Mouse (Mus musculus) left cerebral cortex, postnatal 36 days (tissue): ENCODE data around the gene Grik5. TPM values are rescaled to one million over a fixed set of nuclear protein-coding genes. Genes with fewer than 3 reads are reported as not detected.

Experiments
- DNase-seq, 2 experiments: peaks; one replicate each; pipeline ENCODE4 v3.0.0; 2021 to 2022; ENCODE audit warnings: low spot score in 2 of 2, mixed read lengths in 1 of 2
- intact Hi-C: fragments of 180-260 bp; cut with DNase I; formaldehyde crosslinking; loops from one replicate; pipeline ENCODE4 v1.15.1; 2025
- total RNA-seq, 2 experiments: library from RNA; stranded (reverse); gene quantifications; 2 replicates each; pipeline ENCODE4 v1.2.3; 2021

The Grik5 gene
- total RNA-seq, 2 experiments from 2014 or later: 225 to 248 TPM

GRCm38 (mm10) chr7:25005421-25006065 lies 66.6 kb downstream of the Grik5 start, which contains the start of gene Atp1a3:
Atp1a3 (minus strand) TSS chr7:25005958.
- intact Hi-C loops: no loop called here
- DNase-seq: peak; percentile 83 to 88

- intact Hi-C loops: no loop called here
- DNase-seq: no peak
These were observed 67.3 kb downstream of the Grik5 start for GRCm38 (mm10) chr7:25004806-25005205.

- intact Hi-C loops: no loop called here
- DNase-seq: no peak
These were observed 68.2 kb downstream of the Grik5 start for GRCm38 (mm10) chr7:25003820-25004388.

- intact Hi-C loops: no loop called here
These were observed 68.9 kb downstream of the Grik5 start for GRCm38 (mm10) chr7:25003291-25003690.

GRCm38 (mm10) chr7:25000711-25001110 lies 71.4 kb downstream of the Grik5 start:
- no peak for DNase-seq
- intact Hi-C loops: no loop called here

More at GRCm38 (mm10) chr7:25003291-25003690, 68.9 kb downstream of the Grik5 start:
- DNase-seq: no peak

- no peak for DNase-seq
- intact Hi-C loops: no loop called here
These were observed 71.9 kb downstream of the Grik5 start for GRCm38 (mm10) chr7:25000211-25000610.

GRCm38 (mm10) chr7:24993081-24993480 lies 79.1 kb downstream of the Grik5 start:
- no peak for DNase-seq
- intact Hi-C loops: no loop called here

GRCm38 (mm10) chr7:24990478-24990877 lies 81.7 kb downstream of the Grik5 start:
- DNase-seq: no peak
- intact Hi-C loops: no loop called here

- no peak for DNase-seq
- intact Hi-C loops: no loop called here
These were observed 84.2 kb downstream of the Grik5 start for GRCm38 (mm10) chr7:24987941-24988340.

- intact Hi-C loops: no loop called here
- DNase-seq: no peak
These were observed 86.3 kb downstream of the Grik5 start for GRCm38 (mm10) chr7:24985799-24986198.

- intact Hi-C loops: no loop called here
- DNase-seq: no peak
These were observed 87.8 kb downstream of the Grik5 start for GRCm38 (mm10) chr7:24984307-24984706.

GRCm38 (mm10) chr7:24983396-24983795 lies 88.8 kb downstream of the Grik5 start:
- DNase-seq: no peak
- intact Hi-C loops: no loop called here

GRCm38 (mm10) chr7:24980439-24980838 lies 91.7 kb downstream of the Grik5 start:
- no peak for DNase-seq
- intact Hi-C loops: no loop called here

- intact Hi-C loops: no loop called here
- DNase-seq: no peak
These were observed 93.4 kb downstream of the Grik5 start for GRCm38 (mm10) chr7:24978781-24979180.

GRCm38 (mm10) chr7:24974893-24975595 lies 97.1 kb downstream of the Grik5 start:
- DNase-seq: no peak
- intact Hi-C loops: no loop called here

GRCm38 (mm10) chr7:24973902-24974301 lies 98.2 kb downstream of the Grik5 start:
- DNase-seq: no peak
- intact Hi-C loops: no loop called here

GRCm38 (mm10) chr7:24973208-24973607 lies 98.9 kb downstream of the Grik5 start:
- DNase-seq: no peak
- intact Hi-C loops: no loop called here

GRCm38 (mm10) chr7:24971972-24972893 lies 99.9 kb downstream of the Grik5 start, which contains the start of gene Rabac1:
Rabac1 (minus strand) TSS chr7:24972754.
- peak; percentile 92 to 94 for DNase-seq
- intact Hi-C loops: no loop called here

- intact Hi-C loops: no loop called here
- no peak for DNase-seq
These were observed 100.7 kb downstream of the Grik5 start for GRCm38 (mm10) chr7:24971261-24971971.
